Mouse (Mus musculus) kidney, postnatal 14 days (tissue): Measurements from ENCODE around the gene F830045P16Rik.
A peak's percentile ranks its signal among the peaks of the same experiment; 100 is the strongest.
"Not testable (repeated sequence)": the region's sequence is repeated elsewhere in the genome, so short reads cannot be mapped to it uniquely, and the experiment has no call there.

Experiments used
- DNase-seq: peaks from one replicate; pipeline ENCODE4 v3.0.0; 2022; ENCODE audit warnings: mixed read lengths

Gene F830045P16Rik

GRCm38 (mm10) chr2:129471905-129472304, 64.5 kb downstream of the F830045P16Rik start:
- peak; percentile 11 for DNase-seq

DNA sequence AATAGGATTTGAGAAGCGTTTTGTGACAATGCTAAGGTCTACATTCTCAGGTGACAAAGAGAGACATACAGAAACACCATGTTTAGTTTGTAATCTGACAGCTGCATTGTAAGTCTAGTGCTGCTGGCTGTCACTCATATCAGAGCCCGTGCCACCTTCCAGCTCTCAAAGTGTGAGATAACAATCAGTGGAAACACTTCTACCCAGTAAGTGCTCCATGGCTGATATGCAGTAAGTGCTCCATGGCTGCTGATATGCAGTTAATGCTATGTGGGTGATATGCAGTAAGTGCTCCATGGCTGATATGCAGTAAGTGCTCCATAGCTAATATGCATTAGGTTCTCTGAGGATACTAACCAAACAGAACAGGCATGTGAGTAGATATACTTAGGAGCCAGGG, 65.6 kb downstream of the F830045P16Rik start:
- no peak for DNase-seq

DNA sequence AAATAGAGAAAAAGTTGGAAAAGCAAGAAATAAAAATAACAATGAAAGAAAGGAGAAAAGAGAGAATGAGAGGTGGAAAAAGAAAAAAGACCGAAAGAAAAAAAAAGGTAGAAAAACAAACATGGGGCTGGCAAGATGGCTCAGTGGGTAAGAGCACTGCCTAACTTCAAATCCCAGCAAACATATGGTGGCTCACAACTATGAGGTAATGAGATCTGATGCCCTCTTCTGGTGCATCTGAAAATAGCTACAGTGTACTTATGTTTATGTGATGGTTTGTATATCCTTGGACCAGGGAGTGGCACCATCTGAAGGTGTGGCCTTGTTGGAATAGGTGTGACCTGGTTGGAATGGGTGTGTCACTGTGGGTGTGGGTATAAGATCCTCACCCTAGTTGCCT, 97.6 kb downstream of the F830045P16Rik start:
- not testable (repeated sequence) for DNase-seq

GRCm38 (mm10) chr2:129435154-129435553, 101.2 kb downstream of the F830045P16Rik start:
- no peak for DNase-seq

GRCm38 (mm10) chr2:129423741-129424140, 112.7 kb downstream of the F830045P16Rik start:
- no peak for DNase-seq

- no peak for DNase-seq
Observed at GRCm38 (mm10) chr2:129420897-129421561, 115.4 kb downstream of the F830045P16Rik start.

DNA sequence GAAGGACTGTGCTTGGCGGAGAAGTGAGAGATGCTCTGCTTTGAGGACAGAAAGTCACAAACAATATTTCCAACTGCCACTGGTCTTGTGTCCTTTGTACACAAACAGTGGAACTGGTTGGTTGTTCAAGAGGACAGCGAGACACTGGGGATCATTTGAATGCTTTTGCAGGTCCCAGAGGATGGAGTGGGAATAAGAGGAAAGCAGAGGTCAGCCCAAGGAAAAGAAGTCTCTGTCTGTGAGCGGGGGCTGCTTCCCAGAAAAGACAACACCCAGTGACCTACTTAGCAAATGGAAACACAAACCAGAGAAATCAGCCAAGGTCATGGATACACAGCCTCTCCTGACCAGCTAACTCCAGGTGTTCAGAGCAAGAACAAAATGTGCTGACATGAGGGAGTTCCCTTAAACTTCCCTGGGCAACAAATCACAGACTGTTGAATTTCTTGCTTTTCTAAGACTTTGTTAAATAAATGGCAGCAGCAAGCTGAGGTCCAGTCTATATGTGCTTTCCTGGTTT, 117.0 kb downstream of the F830045P16Rik start:
- no peak for DNase-seq

- DNase-seq: no peak
Observed at GRCm38 (mm10) chr2:129414593-129414992, 121.8 kb downstream of the F830045P16Rik start.

GRCm38 (mm10) chr2:129413488-129413887, 122.9 kb downstream of the F830045P16Rik start:
- no peak for DNase-seq

DNA sequence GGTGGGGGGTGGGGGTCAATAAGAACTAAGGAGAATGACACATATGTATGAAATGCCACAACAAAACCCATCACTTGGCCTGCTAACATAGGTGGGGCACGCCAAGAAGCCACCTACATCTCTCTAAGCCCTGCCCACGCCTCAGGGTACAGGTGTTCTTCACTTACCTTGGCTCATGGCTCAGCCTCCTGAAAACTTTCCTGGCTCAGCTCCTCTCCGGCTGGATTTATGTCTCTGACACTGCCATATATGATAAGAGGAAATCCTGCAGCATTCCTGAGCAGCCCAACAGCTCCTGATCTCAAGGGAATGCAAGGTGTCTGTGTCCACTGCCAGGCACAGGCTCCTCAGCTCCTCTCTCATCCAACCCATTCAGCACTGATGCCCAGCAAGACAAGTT, 124.8 kb downstream of the F830045P16Rik start:
- DNase-seq: no peak

- no peak for DNase-seq
Observed at GRCm38 (mm10) chr2:129410344-129410743, 126.1 kb downstream of the F830045P16Rik start.

DNA sequence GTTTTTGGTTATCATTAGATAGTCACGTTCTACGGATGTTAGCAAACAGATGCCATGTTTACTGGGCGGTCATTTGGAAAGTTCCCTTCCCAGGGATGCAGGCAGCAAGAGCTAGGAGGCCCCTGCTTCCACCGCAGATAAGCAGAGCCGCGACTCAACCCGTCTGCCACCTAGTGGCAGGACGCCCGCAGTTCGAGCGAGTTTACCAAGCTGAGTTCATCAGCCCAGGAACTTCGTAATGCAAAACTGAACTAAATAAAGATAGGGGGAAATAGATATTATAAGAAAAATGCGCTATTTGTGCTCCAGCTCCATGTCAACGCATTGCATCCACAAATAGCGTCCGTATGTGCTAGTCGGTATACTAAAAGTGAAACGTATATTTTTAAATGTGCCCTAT, 127.9 kb downstream of the F830045P16Rik start:
- DNase-seq: peak; percentile 72
